Mouse (Mus musculus) neural tube, embryonic 13.5 days (tissue): ENCODE results near the gene Macrod2. TPM values are rescaled to one million over a fixed set of nuclear protein-coding genes. Genes with fewer than 3 reads are reported as not detected.

Experiments used
- ATAC-seq: fragments of 200-750 bp; cut with Nextera tagmentation; 2 replicates; pipeline ENCODE4 v1.8.0; 2017; ENCODE audit warnings: low read depth, mild to moderate bottlenecking, moderate TSS enrichment, moderate library complexity
- H3K27ac ChIP-seq: fragments of 300-500 bp; sonication (generic); replicated peaks from 2 replicates; pipeline ENCODE4 v1.5.1; 2015; ENCODE audit warnings: moderate library complexity, mild to moderate bottlenecking, inconsistent platforms
- H3K27me3 ChIP-seq: fragments of 300-500 bp; sonication (generic); 2 replicates; pipeline ENCODE4 v1.6.1; 2015; ENCODE audit warnings: mild to moderate bottlenecking, inconsistent platforms
- H3K36me3 ChIP-seq: fragments of 300-500 bp; sonication (generic); 2 replicates; pipeline ENCODE4 v1.6.1; 2015; ENCODE audit warnings: mild to moderate bottlenecking, inconsistent platforms
- H3K4me1 ChIP-seq: fragments of 300-500 bp; sonication (generic); replicated peaks from 2 replicates; pipeline ENCODE4 v1.6.1; 2015; ENCODE audit warnings: inconsistent platforms
- H3K4me2 ChIP-seq: fragments of 300-500 bp; sonication (generic); 2 replicates; pipeline ENCODE4 v1.6.1; 2015; ENCODE audit warnings: inconsistent platforms, mild to moderate bottlenecking, moderate library complexity
- H3K4me3 ChIP-seq: fragments of 300-500 bp; sonication (generic); 2 replicates; pipeline ENCODE4 v1.5.1; 2015; ENCODE audit warnings: mild to moderate bottlenecking, inconsistent platforms
- H3K9ac ChIP-seq: fragments of 300-500 bp; sonication (generic); 2 replicates; pipeline ENCODE4 v1.6.1; 2015; ENCODE audit warnings: moderate library complexity, mild to moderate bottlenecking, inconsistent platforms
- H3K9me3 ChIP-seq: fragments of 300-500 bp; sonication (generic); 2 replicates; pipeline ENCODE4 v1.6.1; 2016; ENCODE audit warnings: inconsistent platforms
- WGBS: fragments of 180-500 bp; shearing (Covaris S2); methylation state at CpG from one replicate; pipeline ENCODE4 v1.1.7; 2015; 5-methylcytosine and 5-hydroxymethylcytosine counted together
- polyA plus RNA-seq: library from polyadenylated mRNA; unstranded; fragments of >200 nt; fragmentation: Nextera tagmentation; extraction: Ambion mirVana; gene quantifications from 2 replicates; pipeline ENCODE4 v1.2.1, GENCODE M21; 2015

Macrod2 gene
- polyA plus RNA-seq, 1 experiment from 2014 or later = 78.9 TPM

DNA sequence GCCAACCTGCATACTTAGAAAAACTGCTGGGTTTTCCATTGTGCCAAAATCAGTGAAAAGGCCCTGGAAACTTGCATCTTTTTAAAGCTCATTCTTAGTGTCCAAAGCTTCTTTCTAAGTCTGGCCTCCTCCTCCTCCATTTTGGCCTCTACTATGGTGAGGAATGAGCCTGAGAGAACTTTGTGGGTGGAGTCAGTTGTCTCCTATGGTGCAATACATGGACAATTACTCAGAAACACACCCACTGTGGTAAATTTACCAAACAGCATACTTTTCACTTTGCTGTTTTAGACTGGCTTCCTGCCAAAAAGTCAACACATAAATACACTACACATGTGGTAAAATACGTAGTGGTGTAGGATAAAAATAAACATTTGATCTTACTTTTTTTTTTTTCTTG is 1024.7 kb downstream of the Macrod2 start:
- Histone ChIP-seq H3K4me2 (no peak overlapping the region), H3K9me3 (no peaks in the 10 kb centered on the region), H3K36me3 (no peaks in the 10 kb centered on the region), H3K4me1 (peaks cover 11% of the 10 kb centered on the region; the same call in 1 of the 2 replicates), H3K4me3 (no peak overlapping the region), H3K9ac (no peak overlapping the region), H3K27me3 (no peaks in the 10 kb centered on the region), H3K27ac (no peak overlapping the region)
- WGBS = 72% methylated on average over 1 of the region's 1 CpGs
- ATAC-seq = no peak

DNA sequence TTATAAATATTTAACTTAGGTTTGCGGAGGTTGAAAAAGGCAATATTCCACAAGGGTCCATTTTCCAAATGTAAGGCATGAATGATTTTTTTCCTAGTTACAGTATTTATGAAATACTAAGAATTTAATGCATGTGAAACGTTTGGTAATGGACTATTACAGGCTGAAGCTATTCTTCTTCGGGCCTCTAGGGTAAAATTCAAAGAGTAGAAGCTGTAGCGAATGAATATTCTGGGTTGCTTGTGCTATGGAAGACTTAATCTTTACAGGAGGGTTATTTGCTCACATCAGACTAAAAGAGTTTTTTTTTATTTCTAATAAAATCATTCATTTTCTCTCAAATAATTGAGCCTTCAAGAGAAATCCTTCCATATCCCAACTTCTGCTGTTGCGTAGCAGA is 1039.0 kb downstream of the Macrod2 start:
- H3K36me3 ChIP-seq = no peaks in the 10 kb centered on the region
- H3K4me2 ChIP-seq = peak overlapping the region; percentile 6; the same call in 1 of the 2 replicates
- ATAC-seq = no peak
- H3K4me3 ChIP-seq = no peak overlapping the region
- H3K9ac ChIP-seq = no peak overlapping the region
- H3K27ac ChIP-seq = no peak overlapping the region
- peaks cover 15% of the 10 kb centered on the region for H3K4me1 ChIP-seq
- H3K9me3 ChIP-seq = no peaks in the 10 kb centered on the region
- WGBS = 54% methylated on average over 5 of the region's 5 CpGs
- H3K27me3 ChIP-seq = no peaks in the 10 kb centered on the region

DNA sequence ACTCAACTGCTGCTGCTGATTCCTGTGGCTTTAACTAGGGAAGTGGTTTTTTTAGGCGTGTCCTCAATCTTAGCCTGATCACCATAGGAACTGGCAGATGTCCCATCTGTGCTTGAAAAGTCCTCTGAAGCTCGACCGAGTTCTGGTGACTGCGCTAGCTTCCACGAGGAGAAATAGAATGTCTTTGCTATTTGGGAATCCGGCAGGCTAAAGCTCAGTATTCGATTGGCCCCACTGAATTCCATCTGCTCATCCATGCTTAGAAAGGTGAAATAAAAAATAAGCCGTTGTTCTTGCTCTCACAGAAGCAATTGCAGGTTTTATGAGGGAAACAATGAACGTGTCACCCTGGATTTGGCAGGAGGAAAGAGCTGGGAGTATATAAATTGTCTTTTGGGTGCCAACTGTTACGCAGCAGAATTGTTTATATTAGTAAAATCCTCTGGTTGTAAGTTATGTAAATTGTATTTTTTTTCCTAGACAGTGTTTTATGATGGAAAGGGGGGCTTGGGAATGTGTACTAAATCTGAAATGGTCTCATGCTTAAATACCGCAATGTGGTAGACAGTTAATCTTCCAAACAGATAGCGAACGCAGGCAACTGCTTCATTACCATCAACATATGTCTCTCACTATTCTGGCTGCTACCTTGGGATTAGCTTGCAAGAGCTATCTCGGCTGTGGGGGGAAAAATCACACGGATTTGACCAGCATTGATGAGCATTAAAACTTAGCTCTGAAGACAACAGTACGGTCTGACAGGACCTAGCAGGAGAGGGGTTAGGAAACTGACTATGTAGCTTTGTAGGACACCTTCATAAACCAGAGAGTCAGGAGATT is 1039.8 kb downstream of the Macrod2 start:
- Histone ChIP-seq H3K36me3 (no peaks in the 10 kb centered on the region), H3K27me3 (no peaks in the 10 kb centered on the region), H3K4me2 (peak overlapping the region; percentile 6; the same call in 1 of the 2 replicates), H3K4me3 (no peak overlapping the region), H3K9me3 (no peaks in the 10 kb centered on the region), H3K9ac (no peak overlapping the region), H3K4me1 (peaks cover 15% of the 10 kb centered on the region), H3K27ac (no peak overlapping the region)
- peak; percentile 68 for ATAC-seq
- 41% methylated on average over 16 of the region's 16 CpGs for WGBS

DNA sequence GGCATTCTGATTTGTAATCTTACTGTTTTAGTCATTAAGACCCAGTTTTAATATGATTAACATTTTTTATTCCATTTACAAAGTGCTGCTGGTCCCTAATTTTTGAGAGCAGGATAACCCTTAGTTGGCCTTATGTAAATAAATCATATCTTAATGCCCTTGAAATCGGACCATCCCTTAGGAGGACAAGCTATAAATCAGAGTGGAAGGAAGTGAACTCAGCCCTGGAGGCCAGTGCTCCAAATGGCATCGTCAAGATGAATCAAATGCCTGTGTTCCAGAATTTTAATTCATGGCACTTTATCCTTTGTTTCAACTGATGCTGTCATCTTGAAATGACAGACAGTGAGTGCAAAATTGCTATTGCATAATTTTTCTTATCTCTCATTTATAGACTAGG is 1046.8 kb downstream of the Macrod2 start:
- Histone ChIP-seq H3K4me1 (no peaks in the 10 kb centered on the region), H3K9ac (no peak overlapping the region), H3K27ac (no peak overlapping the region), H3K36me3 (no peaks in the 10 kb centered on the region), H3K4me3 (no peak overlapping the region), H3K9me3 (no peaks in the 10 kb centered on the region), H3K27me3 (no peaks in the 10 kb centered on the region), H3K4me2 (no peak overlapping the region)
- ATAC-seq = no peak
- 26% methylated on average over 2 of the region's 2 CpGs for WGBS

DNA sequence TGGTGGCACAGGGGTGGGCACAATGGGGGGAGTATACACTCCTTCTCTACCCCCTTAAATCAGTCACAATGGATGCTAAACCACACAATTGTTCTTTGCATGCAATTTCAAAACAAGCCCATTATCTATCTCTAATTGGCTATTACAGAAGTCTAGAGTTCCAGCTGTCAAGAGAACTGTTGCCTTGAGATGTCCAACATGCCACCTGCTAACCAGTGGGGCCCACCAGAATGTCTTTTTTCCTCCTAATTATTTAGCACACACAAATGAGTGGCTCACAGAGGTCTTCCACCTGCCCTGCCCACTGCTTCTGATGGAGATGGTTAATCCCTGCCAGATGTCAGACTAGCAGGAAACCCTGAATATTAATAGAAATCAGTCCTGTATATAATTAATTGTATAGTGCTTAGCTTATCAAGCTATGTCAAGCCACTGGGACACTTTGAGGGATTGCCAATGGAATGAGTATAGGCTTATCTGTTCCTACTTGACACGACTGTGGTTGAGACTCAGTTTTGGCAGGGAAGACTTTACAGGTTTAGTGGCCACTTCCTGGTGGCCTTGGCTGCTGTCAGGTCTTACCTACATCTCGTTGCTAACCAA is 1054.1 kb downstream of the Macrod2 start:
- no peak overlapping the region for H3K27ac ChIP-seq
- H3K9ac ChIP-seq = no peak overlapping the region
- no peak overlapping the region for H3K4me3 ChIP-seq
- no peak for ATAC-seq
- H3K36me3 ChIP-seq = no peaks in the 10 kb centered on the region
- H3K9me3 ChIP-seq = no peaks in the 10 kb centered on the region
- no peak overlapping the region for H3K4me2 ChIP-seq
- H3K4me1 ChIP-seq = no peaks in the 10 kb centered on the region
- H3K27me3 ChIP-seq = no peaks in the 10 kb centered on the region
- 80% methylated on average over 2 of the region's 2 CpGs for WGBS

DNA sequence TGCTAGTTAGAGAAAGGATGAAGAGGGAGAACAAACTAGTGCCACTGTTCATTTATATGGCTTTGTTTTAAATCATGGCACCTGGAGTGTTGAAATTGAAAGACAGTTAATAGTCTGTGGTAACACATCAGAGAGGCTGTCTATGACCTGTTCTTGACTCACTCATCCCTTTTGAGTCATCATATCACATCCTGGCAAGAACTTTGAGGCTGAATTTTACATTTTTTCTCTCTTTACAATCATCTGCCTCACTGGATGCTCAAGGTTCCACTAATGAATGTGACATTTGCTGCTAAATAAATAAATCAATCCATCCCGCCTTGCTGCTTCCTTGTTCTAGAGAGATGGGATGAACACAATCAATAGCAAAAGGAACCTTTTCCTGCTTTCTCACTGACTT is 1068.8 kb downstream of the Macrod2 start:
- Histone ChIP-seq H3K36me3 (no peaks in the 10 kb centered on the region), H3K4me2 (no peak overlapping the region), H3K4me3 (no peak overlapping the region), H3K27me3 (no peaks in the 10 kb centered on the region), H3K4me1 (no peaks in the 10 kb centered on the region), H3K27ac (no peak overlapping the region), H3K9me3 (no peaks in the 10 kb centered on the region), H3K9ac (no peak overlapping the region)
- WGBS = 90% methylated on average over 1 of the region's 1 CpGs
- ATAC-seq = no peak

DNA sequence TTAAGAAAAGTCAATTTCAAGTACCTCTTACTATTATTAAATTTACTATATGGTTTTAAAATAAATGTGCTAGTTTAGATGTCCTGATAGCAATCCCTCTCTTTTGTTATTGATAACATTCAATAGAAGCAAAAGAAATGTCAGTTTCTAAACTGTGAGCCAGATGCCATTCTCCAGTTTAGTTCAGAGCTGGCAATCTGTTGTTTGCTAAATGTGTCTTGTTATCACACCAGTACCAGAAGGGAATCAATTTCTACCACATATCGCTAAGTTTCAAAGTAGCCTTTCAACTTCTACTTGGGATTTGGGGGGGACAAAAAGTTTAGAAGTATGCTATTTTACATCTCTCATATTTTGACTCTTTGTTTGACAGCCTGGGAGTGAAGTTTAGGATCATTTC is 1077.7 kb downstream of the Macrod2 start:
- no peaks in the 10 kb centered on the region for H3K36me3 ChIP-seq
- no peak overlapping the region for H3K4me2 ChIP-seq
- H3K4me1 ChIP-seq = no peaks in the 10 kb centered on the region
- no peak overlapping the region for H3K9ac ChIP-seq
- no peak for ATAC-seq
- no peak overlapping the region for H3K4me3 ChIP-seq
- no peaks in the 10 kb centered on the region for H3K9me3 ChIP-seq
- no peaks in the 10 kb centered on the region for H3K27me3 ChIP-seq
- WGBS = 94% methylated on average over 1 of the region's 1 CpGs
- H3K27ac ChIP-seq = no peak overlapping the region

DNA sequence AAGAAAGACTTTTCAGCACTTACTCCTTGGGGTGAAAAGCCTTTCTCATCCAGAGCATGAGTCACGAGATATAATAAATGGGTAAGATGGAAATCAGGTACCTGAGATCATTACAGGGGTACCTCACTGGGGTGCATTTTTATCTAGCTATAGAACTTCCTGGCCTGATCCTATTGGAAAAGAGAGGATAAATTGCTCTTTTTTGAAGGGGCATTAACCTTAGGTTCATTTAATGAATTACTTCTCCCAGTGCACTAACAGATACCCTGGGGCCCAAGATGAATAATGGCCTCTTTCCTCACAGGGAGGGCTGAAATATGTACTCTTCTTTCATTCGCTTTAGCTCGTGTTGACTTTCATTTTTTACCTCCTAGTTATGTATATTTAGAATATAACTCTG is 1082.5 kb downstream of the Macrod2 start:
- Histone ChIP-seq H3K9ac (no peak overlapping the region), H3K4me3 (no peak overlapping the region), H3K9me3 (no peaks in the 10 kb centered on the region), H3K27ac (no peak overlapping the region), H3K4me2 (no peak overlapping the region), H3K27me3 (no peaks in the 10 kb centered on the region), H3K4me1 (no peaks in the 10 kb centered on the region), H3K36me3 (no peaks in the 10 kb centered on the region)
- 48% methylated on average over 3 of the region's 3 CpGs for WGBS
- ATAC-seq = no peak

DNA sequence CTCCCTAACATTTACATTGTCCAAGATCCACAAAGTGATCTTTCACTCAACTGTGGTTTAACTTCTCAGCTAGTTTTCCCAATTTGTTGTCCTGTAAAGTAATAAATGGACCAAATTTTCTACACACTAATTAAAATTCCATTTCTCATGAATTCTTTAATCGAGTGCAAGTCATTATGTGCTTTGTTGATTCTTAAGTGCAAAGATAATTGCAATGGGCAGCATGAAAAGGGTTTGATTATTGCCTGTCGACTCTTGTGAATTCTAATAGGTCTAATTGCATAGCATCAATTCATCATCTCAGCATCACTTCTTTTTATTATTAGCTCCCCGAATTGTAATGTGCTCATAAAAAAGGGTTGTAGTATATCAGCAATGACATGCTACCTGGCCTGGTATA is 1095.4 kb downstream of the Macrod2 start:
- no peaks in the 10 kb centered on the region for H3K36me3 ChIP-seq
- no peaks in the 10 kb centered on the region for H3K27me3 ChIP-seq
- H3K4me2 ChIP-seq = no peak overlapping the region
- no peak overlapping the region for H3K27ac ChIP-seq
- 53% methylated on average over 3 of the region's 3 CpGs for WGBS
- no peak overlapping the region for H3K4me3 ChIP-seq
- no peaks in the 10 kb centered on the region for H3K9me3 ChIP-seq
- ATAC-seq = no peak
- no peaks in the 10 kb centered on the region for H3K4me1 ChIP-seq
- H3K9ac ChIP-seq = no peak overlapping the region

DNA sequence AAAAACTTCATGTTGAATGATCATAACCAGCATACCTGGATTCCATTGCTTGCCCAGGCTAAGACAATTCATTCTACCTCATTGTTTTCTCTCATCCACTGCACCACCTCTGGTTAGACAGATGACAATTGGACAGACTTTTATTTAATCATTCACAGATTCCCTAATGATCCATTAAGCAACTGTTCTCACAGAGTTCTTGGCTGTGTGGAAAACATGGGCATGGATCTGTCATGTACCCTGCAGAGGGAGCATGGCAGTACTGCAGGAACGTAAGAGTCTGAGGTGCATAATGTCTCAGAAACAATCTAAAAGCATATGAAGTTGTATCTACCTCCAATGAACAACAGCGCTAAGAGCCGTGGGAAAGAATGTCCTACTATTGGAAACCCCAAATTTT is 1110.3 kb downstream of the Macrod2 start:
- Histone ChIP-seq H3K4me2 (no peak overlapping the region), H3K27me3 (no peaks in the 10 kb centered on the region), H3K9ac (no peak overlapping the region), H3K27ac (no peak overlapping the region), H3K4me3 (no peak overlapping the region), H3K9me3 (no peaks in the 10 kb centered on the region), H3K36me3 (no peaks in the 10 kb centered on the region), H3K4me1 (no peaks in the 10 kb centered on the region)
- no peak for ATAC-seq
- 96% methylated on average over 3 of the region's 3 CpGs for WGBS

DNA sequence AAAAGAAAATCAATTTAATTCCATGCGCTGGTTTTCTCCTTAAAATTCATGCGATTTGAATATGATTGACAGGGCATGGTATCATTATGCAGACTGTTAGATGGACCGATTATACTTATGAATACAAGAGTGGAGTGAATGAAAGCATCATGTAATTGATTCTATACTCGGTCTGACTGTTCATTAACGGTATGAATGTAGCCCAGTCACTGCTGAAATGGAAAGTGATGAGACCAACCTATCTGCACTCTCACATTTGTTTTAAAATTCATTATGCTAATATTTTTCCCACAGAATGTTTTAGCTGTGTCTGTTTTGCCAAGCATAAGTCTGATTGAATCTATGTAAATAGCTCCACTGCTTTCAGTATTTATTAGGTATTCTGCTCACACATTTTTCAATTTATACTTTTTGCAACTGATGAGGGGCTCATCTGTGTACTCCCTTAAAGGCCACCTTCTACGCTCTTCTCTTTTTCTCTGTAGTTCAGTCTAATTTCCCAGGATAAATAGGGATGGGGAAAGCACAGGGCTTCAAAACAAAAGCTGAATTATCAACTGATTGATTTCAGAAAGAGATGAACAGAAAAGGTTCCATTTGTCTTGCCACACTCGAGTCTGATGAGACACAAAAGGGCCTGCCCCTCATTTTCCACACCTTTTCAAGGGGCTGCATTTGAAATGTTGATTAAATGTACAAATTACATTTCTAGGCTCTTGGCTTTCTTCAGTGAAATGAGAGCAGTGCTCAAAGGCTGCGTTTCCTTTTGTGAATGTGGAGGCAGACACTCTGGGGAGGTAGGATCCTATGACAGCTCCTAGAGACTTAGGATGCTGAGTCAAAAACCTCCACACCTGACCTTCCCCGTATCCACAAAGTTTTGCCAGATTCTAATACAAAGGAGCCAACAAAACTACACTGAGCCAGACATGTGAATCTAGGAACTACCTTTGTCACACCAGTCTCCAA is 1113.1 kb downstream of the Macrod2 start:
- no peaks in the 10 kb centered on the region for H3K9me3 ChIP-seq
- no peak overlapping the region for H3K27ac ChIP-seq
- 64% methylated on average over 9 of the region's 9 CpGs for WGBS
- no peak overlapping the region for H3K4me2 ChIP-seq
- no peak overlapping the region for H3K9ac ChIP-seq
- H3K4me1 ChIP-seq = no peaks in the 10 kb centered on the region
- no peak overlapping the region for H3K4me3 ChIP-seq
- no peaks in the 10 kb centered on the region for H3K27me3 ChIP-seq
- ATAC-seq = no peak
- no peaks in the 10 kb centered on the region for H3K36me3 ChIP-seq

DNA sequence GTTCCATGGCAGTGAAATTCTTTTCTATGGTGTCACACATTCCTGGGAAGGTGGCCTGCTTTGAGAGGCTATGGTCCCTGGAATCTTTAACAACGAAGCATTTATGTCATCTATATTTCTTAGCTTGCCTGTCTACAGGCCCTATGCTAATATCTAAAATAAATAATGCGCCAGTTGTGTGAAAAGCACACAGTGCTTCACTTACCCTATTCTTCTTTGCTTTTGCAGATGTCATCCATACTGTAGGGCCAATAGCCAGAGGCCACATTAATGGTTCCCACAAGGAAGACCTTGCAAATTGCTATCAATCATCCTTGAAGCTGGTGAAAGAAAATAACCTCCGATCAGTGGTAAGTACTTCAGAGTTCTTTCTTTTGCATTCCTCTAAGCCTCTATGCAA is 1119.9 kb downstream of the Macrod2 start:
- H3K4me1 ChIP-seq = no peaks in the 10 kb centered on the region
- H3K27ac ChIP-seq = no peak overlapping the region
- H3K9me3 ChIP-seq = no peaks in the 10 kb centered on the region
- no peak overlapping the region for H3K4me3 ChIP-seq
- H3K27me3 ChIP-seq = no peaks in the 10 kb centered on the region
- no peak for ATAC-seq
- H3K9ac ChIP-seq = no peak overlapping the region
- WGBS = 52% methylated on average over 3 of the region's 3 CpGs
- H3K4me2 ChIP-seq = no peak overlapping the region
- H3K36me3 ChIP-seq = no peaks in the 10 kb centered on the region
